Mouse (Mus musculus): ENCODE results near the gene Xpc. TPM values are rescaled to one million over a fixed set of nuclear protein-coding genes. Genes with fewer than 3 reads are reported as not detected.
A peak's percentile ranks its signal among the peaks of the same experiment; 100 is the strongest.

Xpc gene
- polyA plus RNA-seq, 1 experiment = 15.5 TPM

GRCm38 (mm10) chr6:91503302-91503701 is 12.4 kb downstream of the Xpc start:
- no peak overlapping the region for H3K27ac ChIP-seq (replicated peaks; ENCODE audit: low read depth, low read length)

DNA sequence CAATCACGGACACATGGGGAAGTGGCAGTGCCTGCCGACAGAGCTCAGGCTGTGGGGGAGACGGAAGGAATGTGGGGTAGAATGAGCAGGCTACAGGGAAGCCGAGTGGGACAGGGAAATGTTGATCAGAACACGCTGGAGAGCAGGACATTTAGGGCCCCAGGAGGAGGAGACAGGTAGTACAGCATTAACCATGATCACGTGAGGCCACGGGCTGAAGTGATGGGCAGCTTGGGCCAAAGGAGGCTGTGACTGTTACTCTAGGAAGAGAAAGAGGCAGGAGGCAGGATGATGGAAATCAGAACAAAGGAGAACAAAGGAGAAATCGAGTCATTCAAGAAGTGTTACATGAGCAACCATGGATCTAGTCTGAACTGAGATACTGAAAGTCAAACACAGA is 21.2 kb downstream of the Xpc start:
- Histone ChIP-seq H3K4me3 (ENCODE audit: insufficient read depth, low read depth, low read length) (no peak overlapping the region), H3K4me1 (ENCODE audit: control insufficient read depth, insufficient read depth, insufficient read length, low read length) (no peaks in the 10 kb centered on the region), H3K27ac (replicated peaks; ENCODE audit: low read depth, low read length) (no peak overlapping the region)

More at GRCm38 (mm10) chr6:91503302-91503701, 12.4 kb downstream of the Xpc start:
- H3K4me1 ChIP-seq (ENCODE audit: control insufficient read depth, insufficient read depth, insufficient read length, low read length) = no peaks in the 10 kb centered on the region
- no peak overlapping the region for H3K4me3 ChIP-seq (ENCODE audit: insufficient read depth, low read depth, low read length)

DNA sequence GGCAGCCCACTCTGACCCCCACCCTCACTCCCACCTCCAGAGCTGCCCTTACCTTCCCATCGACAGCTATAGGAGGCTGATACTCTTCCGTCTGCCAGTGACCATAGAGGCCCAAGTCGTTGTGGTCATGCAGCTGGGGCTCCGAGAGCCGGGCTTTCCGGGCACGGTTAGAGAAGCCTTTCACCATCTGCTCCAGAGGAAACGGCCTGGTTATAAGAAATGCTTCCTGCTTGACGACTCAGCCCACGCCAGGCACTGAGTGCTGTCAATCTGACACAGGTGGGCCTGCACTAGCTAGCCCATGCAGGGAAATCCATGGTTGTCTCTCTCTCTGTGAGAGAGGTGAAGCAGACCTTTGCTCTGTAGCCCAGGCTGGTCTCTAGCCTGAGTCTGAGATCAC is 22.6 kb downstream of the Xpc start:
- H3K4me1 ChIP-seq (ENCODE audit: control insufficient read depth, insufficient read depth, insufficient read length, low read length) = 0 out of 2 replicates have a peak, but pooled peaks cover 2% of the 10 kb centered on the region
- H3K27ac ChIP-seq (replicated peaks; ENCODE audit: low read depth, low read length) = no peak overlapping the region
- no peak overlapping the region for H3K4me3 ChIP-seq (ENCODE audit: insufficient read depth, low read depth, low read length)

DNA sequence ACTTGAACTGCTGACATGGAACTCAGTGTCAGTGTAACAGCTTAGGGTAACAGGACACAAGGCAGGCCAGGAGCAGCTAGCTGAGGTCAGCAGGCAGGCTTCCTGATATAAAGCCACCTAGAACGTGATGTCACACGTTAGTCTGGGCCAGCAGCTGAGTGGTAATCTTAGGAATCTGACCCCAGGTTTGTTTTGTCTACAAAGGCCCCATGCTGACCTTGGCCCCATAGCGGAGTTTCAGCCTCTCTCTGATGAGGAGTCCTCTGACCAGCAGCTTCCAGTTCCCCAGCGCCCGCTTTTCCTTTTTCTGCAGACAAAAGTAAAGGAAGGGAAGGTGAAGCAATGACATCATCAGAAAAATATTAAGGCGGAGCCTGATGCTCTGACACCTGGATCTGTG is 24.7 kb downstream of the Xpc start:
- Histone ChIP-seq H3K4me3 (ENCODE audit: insufficient read depth, low read depth, low read length) (no peak overlapping the region), H3K27ac (replicated peaks; ENCODE audit: low read depth, low read length) (no peak overlapping the region), H3K4me1 (ENCODE audit: control insufficient read depth, insufficient read depth, insufficient read length, low read length) (0 out of 2 replicates have a peak, but pooled peaks cover 2% of the 10 kb centered on the region)

- 0 out of 2 replicates have a peak, but pooled peaks cover 2% of the 10 kb centered on the region for H3K4me1 ChIP-seq (ENCODE audit: control insufficient read depth, insufficient read depth, insufficient read length, low read length)
- H3K27ac ChIP-seq (replicated peaks; ENCODE audit: low read depth, low read length) = 0 out of 2 replicates have a peak overlapping the region, but pooled peaks have one; percentile 8
- no peak overlapping the region for H3K4me3 ChIP-seq (ENCODE audit: insufficient read depth, low read depth, low read length)
Observed at GRCm38 (mm10) chr6:91489872-91490271, 25.8 kb downstream of the Xpc start.

DNA sequence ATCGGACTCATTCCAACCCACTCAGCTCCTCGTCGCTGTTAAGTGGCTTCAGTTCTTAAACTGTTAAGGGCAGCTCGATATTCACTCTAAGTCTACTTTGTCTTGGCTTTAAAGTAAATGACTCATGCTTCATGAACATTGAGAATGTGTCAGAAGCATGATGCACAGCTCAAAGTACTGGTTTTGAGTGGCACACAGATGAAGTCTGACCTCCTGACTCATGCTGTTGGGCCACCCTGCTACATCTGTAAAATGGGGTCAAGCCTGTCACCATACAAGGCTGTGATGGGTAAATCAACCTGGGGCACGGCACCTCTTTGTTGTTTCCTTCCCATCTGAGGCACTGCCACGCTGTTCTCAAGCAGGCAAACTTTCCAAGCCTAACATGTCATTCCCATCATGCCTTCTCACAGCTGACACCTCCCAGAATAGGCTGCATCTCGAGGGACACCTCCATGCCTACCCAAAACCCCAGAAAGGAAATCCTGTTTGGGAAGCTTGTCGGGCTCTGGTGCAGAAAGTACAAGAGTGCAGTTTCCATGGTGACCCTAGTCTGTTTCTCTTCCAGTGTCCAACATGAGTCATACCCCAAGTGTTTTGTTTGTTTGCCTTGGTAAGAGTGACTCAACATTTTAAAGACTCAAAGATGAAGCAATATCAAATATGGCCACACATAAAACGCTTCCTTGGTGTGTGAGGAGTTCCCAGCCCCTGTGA is 27.0 kb downstream of the Xpc start:
- Histone ChIP-seq H3K4me1 (ENCODE audit: control insufficient read depth, insufficient read depth, insufficient read length, low read length) (0 out of 2 replicates have a peak, but pooled peaks cover 2% of the 10 kb centered on the region), H3K4me3 (ENCODE audit: insufficient read depth, low read depth, low read length) (no peak overlapping the region), H3K27ac (replicated peaks; ENCODE audit: low read depth, low read length) (peak overlapping the region; percentile 75)

DNA sequence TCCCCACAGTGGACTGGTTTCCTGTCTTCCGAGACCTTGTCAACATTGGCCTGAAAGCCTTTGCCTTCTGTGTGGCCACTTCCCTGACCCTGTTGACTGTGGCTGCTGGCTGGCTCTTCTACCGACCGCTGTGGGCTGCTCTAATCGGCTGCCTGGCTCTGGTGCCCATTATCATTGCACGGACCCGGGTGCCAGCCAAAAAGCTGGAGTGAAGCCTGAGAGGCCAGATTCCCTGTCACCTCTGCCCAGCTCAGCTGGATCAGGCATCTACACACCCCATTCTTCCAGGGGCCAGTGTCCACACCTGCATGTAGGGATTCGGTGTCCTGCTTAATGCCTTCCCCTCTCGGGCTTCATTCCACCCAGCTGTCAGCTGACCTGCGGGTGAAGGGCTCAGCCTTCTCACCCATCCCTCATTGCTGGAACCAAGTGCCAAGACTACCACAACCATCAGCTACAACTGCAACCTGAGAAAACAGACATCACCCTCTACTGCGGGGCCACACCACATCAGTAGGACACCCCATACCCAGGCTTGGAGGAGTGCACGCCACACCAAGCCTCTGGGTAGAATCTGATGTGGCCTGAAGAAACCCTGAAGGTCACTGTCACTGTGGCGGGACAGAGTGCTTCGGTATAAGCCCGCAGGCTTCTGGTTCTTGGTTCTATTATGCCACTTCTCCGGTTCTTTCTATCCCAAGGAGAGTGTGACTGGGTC is 28.8 kb downstream of the Xpc start:
- 0 out of 2 replicates have a peak, but pooled peaks cover 2% of the 10 kb centered on the region for H3K4me1 ChIP-seq (ENCODE audit: control insufficient read depth, insufficient read depth, insufficient read length, low read length)
- H3K4me3 ChIP-seq (ENCODE audit: insufficient read depth, low read depth, low read length) = no peak overlapping the region
- H3K27ac ChIP-seq (replicated peaks; ENCODE audit: low read depth, low read length) = 0 out of 2 replicates have a peak overlapping the region, but pooled peaks have one; percentile 39

DNA sequence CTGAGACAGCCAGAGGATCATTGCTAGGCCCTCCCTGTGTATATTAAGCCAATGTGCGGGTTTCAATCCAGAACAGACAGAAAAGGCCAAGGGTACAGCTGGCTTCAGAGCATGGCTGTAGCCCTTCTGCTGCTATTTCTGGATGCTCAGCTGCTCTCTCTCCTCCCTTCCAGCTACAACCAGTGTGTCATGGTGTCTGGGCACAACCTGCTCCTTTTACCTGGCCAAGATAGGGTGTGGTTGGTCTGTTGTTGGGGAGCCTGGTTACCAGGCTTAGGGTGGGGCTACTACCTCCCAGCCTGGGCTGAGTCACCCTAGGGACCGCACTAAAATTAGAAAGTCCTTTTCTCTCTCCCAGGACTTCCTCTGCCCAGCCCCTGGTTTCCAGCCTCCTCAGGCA is 32.3 kb downstream of the Xpc start:
- Histone ChIP-seq H3K27ac (replicated peaks; ENCODE audit: low read depth, low read length) (no peak overlapping the region), H3K4me3 (ENCODE audit: insufficient read depth, low read depth, low read length) (no peak overlapping the region), H3K4me1 (ENCODE audit: control insufficient read depth, insufficient read depth, insufficient read length, low read length) (no peaks in the 10 kb centered on the region)

DNA sequence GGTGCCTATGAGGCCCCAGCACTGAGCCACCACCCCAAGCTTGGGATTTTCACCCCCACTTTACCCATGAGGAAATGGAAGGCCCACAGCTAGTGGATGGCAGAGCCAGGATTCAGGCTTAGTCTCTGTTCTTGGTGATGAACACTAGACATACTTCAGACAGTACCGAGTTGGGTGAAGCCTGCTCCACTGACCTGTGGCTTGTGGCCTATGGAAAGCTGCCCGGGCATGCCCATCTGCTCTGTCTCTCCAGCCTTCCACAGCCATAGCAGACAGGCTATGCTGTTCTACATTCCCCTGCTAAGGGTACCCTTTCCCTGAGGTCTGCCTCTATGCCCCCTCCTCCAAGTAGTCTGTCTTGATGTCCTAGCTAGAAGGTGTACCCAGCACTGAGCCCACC is 39.1 kb downstream of the Xpc start:
- peaks cover 8% of the 10 kb centered on the region; the same call in 1 of the 2 replicates for H3K4me1 ChIP-seq (ENCODE audit: control insufficient read depth, insufficient read depth, insufficient read length, low read length)
- H3K4me3 ChIP-seq (ENCODE audit: insufficient read depth, low read depth, low read length) = no peak overlapping the region
- no peak overlapping the region for H3K27ac ChIP-seq (replicated peaks; ENCODE audit: low read depth, low read length)

- peaks cover 8% of the 10 kb centered on the region; the same call in 1 of the 2 replicates for H3K4me1 ChIP-seq (ENCODE audit: control insufficient read depth, insufficient read depth, insufficient read length, low read length)
- no peak overlapping the region for H3K27ac ChIP-seq (replicated peaks; ENCODE audit: low read depth, low read length)
- peak overlapping the region; percentile 82 for H3K4me3 ChIP-seq (ENCODE audit: insufficient read depth, low read depth, low read length)
Observed at GRCm38 (mm10) chr6:91474441-91475190, 41.1 kb downstream of the Xpc start.

- 0 out of 2 replicates have a peak overlapping the region, but pooled peaks have one; percentile 9 for H3K27ac ChIP-seq (replicated peaks; ENCODE audit: low read depth, low read length)
- peak overlapping the region; percentile 82 for H3K4me3 ChIP-seq (ENCODE audit: insufficient read depth, low read depth, low read length)
- H3K4me1 ChIP-seq (ENCODE audit: control insufficient read depth, insufficient read depth, insufficient read length, low read length) = peaks cover 8% of the 10 kb centered on the region; the same call in 1 of the 2 replicates
Observed at GRCm38 (mm10) chr6:91473805-91474440, 41.8 kb downstream of the Xpc start.

GRCm38 (mm10) chr6:91472868-91473804 is 42.6 kb downstream of the Xpc start, which contains the start of the genes Chchd4 and Tmem43:
Gene Chchd4, minus strand, starts transcription at chr6:91473546.
Gene Tmem43, plus strand, starts transcription at chr6:91473703.
- peak within 1 kb of the TSS; percentile 79 for H3K27ac ChIP-seq (replicated peaks; ENCODE audit: low read depth, low read length)
- H3K4me1 ChIP-seq (ENCODE audit: control insufficient read depth, insufficient read depth, insufficient read length, low read length) = peaks cover 8% of the 10 kb centered on the region; the same call in 1 of the 2 replicates
- H3K4me3 ChIP-seq (ENCODE audit: insufficient read depth, low read depth, low read length) = peak within 1 kb of the TSS; percentile 82

GRCm38 (mm10) chr6:91472319-91472718 is 43.4 kb downstream of the Xpc start:
- Histone ChIP-seq H3K4me3 (ENCODE audit: insufficient read depth, low read depth, low read length) (peak overlapping the region; percentile 77), H3K27ac (replicated peaks; ENCODE audit: low read depth, low read length) (no peak overlapping the region), H3K4me1 (ENCODE audit: control insufficient read depth, insufficient read depth, insufficient read length, low read length) (peaks cover 8% of the 10 kb centered on the region; the same call in 1 of the 2 replicates)
